Mouse (Mus musculus) telencephalon, adult 2 months (tissue): ENCODE data around the gene Zbtb8b.
"Not testable (repeated sequence)": the region's sequence is repeated elsewhere in the genome, so short reads cannot be mapped to it uniquely, and the experiment has no call there.

Experiments used
- DNase-seq: peaks from one replicate; pipeline ENCODE4 v3.0.0-alpha.2; 2011; ENCODE audit warnings: low read depth, low spot score

Zbtb8b gene

GRCm38 (mm10) chr4:129440340-129441063 is at the start of gene Zbtb8b:
Gene Zbtb8b (minus strand): TSS chr4:129440853.
- peak; percentile 86 for DNase-seq

- no peak for DNase-seq
These were observed 40.4 kb upstream of the Zbtb8b start for GRCm38 (mm10) chr4:129481090-129481489.

- no peak for DNase-seq
These were observed 39.2 kb upstream of the Zbtb8b start for GRCm38 (mm10) chr4:129479863-129480262.

- no peak for DNase-seq
These were observed 35.4 kb upstream of the Zbtb8b start for GRCm38 (mm10) chr4:129476047-129476446.

- DNase-seq, result no peak
These were observed 23.7 kb upstream of the Zbtb8b start for GRCm38 (mm10) chr4:129464286-129464815.

- no peak for DNase-seq
These were observed 22.7 kb upstream of the Zbtb8b start for GRCm38 (mm10) chr4:129463097-129464059.

- DNase-seq, result no peak
These were observed 21.5 kb upstream of the Zbtb8b start for GRCm38 (mm10) chr4:129462118-129462517.

GRCm38 (mm10) chr4:129461183-129461960 is 20.7 kb upstream of the Zbtb8b start, which contains the start of gene Bsdc1:
Gene Bsdc1 (plus strand): TSS chr4:129461581.
- DNase-seq, result peak; percentile 100

- DNase-seq, result no peak
These were observed 20.2 kb upstream of the Zbtb8b start for GRCm38 (mm10) chr4:129460827-129461182.

GRCm38 (mm10) chr4:129459726-129460125 is 19.1 kb upstream of the Zbtb8b start:
- DNase-seq, result no peak

- DNase-seq, result not testable (repeated sequence)
These were observed 16.7 kb upstream of the Zbtb8b start for GRCm38 (mm10) chr4:129457311-129457710.

- DNase-seq, result no peak
These were observed 15.5 kb upstream of the Zbtb8b start for GRCm38 (mm10) chr4:129456126-129456525.

GRCm38 (mm10) chr4:129455265-129455664 is 14.6 kb upstream of the Zbtb8b start:
- peak; percentile 54 for DNase-seq

GRCm38 (mm10) chr4:129451471-129452169 is 11.0 kb upstream of the Zbtb8b start:
- DNase-seq, result no peak

- DNase-seq, result no peak
These were observed 10.2 kb upstream of the Zbtb8b start for GRCm38 (mm10) chr4:129450851-129451250.

- no peak for DNase-seq
These were observed 8.1 kb upstream of the Zbtb8b start for GRCm38 (mm10) chr4:129448713-129449112.

GRCm38 (mm10) chr4:129447778-129448563 is 7.3 kb upstream of the Zbtb8b start:
- DNase-seq, result no peak

- no peak for DNase-seq
These were observed 6.7 kb upstream of the Zbtb8b start for GRCm38 (mm10) chr4:129447360-129447759.

GRCm38 (mm10) chr4:129441145-129441544 is 492 bp upstream of the Zbtb8b start:
- DNase-seq, result no peak

- DNase-seq, result no peak
These were observed 22.3 kb downstream of the Zbtb8b start for GRCm38 (mm10) chr4:129418321-129418720.
